Mouse (Mus musculus) right cerebral cortex, postnatal 25 days (tissue): ENCODE data around the gene Tmem229a.
A peak's percentile ranks its signal among the peaks of the same experiment; 100 is the strongest.

Source experiments
- DNase-seq: peaks from one replicate; pipeline ENCODE4 v3.0.0; 2022

Gene Tmem229a

GRCm38 (mm10) chr6:24955946-24956585, at the start of gene Tmem229a:
Tmem229a (minus strand) TSS chr6:24956297.
- peak; percentile 59 for DNase-seq

GRCm38 (mm10) chr6:24993754-24994153, 37.7 kb upstream of the Tmem229a start:
- DNase-seq = no peak

- DNase-seq = no peak
Observed at GRCm38 (mm10) chr6:24989836-24990235, 33.7 kb upstream of the Tmem229a start.

GRCm38 (mm10) chr6:24976176-24976575, 20.1 kb upstream of the Tmem229a start:
- no peak for DNase-seq

GRCm38 (mm10) chr6:24968471-24969223, 12.6 kb upstream of the Tmem229a start:
- DNase-seq = no peak

- DNase-seq = no peak
Observed at GRCm38 (mm10) chr6:24967726-24968125, 11.6 kb upstream of the Tmem229a start.

- DNase-seq = no peak
Observed at GRCm38 (mm10) chr6:24966010-24966682, 10.0 kb upstream of the Tmem229a start.

- DNase-seq = no peak
Observed at GRCm38 (mm10) chr6:24963754-24964153, 7.7 kb upstream of the Tmem229a start.

- no peak for DNase-seq
Observed at GRCm38 (mm10) chr6:24956586-24956973, 483 bp upstream of the Tmem229a start.

GRCm38 (mm10) chr6:24955131-24955945, 759 bp downstream of the Tmem229a start:
- peak; percentile 73 for DNase-seq

- DNase-seq = no peak
Observed at GRCm38 (mm10) chr6:24954126-24954525, 2.0 kb downstream of the Tmem229a start.

GRCm38 (mm10) chr6:24952341-24952740, 3.8 kb downstream of the Tmem229a start:
- no peak for DNase-seq

- no peak for DNase-seq
Observed at GRCm38 (mm10) chr6:24950669-24951068, 5.4 kb downstream of the Tmem229a start.

GRCm38 (mm10) chr6:24925076-24925785, 30.9 kb downstream of the Tmem229a start:
- DNase-seq = no peak

GRCm38 (mm10) chr6:24913591-24913990, 42.5 kb downstream of the Tmem229a start:
- DNase-seq = no peak

- DNase-seq = no peak
Observed at GRCm38 (mm10) chr6:24910728-24911105, 45.4 kb downstream of the Tmem229a start.

GRCm38 (mm10) chr6:24910016-24910727, 45.9 kb downstream of the Tmem229a start:
- no peak for DNase-seq

- DNase-seq = no peak
Observed at GRCm38 (mm10) chr6:24907824-24908223, 48.3 kb downstream of the Tmem229a start.

GRCm38 (mm10) chr6:24905101-24905500, 51.0 kb downstream of the Tmem229a start:
- DNase-seq = no peak
